Mouse (Mus musculus): Measurements from ENCODE around the gene Ppp4c.

The Ppp4c gene

DNA sequence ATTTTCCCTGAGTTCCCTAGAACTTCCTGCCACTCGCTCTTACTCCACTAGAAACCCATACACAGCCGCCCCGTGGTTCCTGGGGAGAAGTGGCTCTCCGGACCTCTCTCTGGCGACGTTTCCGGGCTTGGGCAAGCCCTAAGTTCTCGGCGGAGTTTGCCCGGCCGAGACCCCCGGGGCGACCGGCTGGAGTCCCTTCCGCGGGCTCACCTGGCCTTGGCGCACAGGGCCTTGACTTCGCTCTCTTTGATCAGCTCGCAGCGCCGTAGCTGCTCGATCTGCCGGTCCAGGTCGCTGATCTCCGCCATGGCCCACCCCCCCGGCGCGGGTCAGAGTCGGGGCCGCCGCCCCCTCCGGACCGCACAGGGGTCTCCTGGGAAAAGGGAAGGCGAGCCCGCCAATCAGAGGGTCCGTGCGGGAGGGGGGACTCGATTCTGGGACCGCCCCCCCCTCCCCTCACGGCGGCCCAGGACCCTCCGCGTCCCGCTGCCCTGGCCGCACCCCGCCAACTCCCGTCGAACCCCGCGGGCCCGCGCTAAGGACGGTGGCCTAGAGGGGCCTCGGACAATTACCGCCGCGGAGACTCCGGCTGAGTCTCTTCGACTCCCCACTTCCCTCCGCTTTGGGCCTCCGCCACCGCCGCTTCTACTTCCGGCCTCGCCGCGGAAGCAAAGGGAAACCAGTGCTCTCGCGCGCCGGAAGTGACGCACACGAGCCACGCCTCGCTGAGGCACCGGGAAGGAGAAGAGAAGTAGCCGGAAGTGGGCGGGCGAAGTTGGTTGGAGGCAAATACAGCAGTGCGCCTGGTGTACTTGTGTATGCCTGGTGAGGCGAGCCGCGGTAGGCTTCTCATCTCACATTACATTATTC is at the start of gene Ppp4c:
Ppp4c (minus strand) TSS at position 646 of the 870 bp plus-strand sequence.
- DNase-seq (ENCODE audit: low spot score in 2 of 2), result peak; percentile 99

DNA sequence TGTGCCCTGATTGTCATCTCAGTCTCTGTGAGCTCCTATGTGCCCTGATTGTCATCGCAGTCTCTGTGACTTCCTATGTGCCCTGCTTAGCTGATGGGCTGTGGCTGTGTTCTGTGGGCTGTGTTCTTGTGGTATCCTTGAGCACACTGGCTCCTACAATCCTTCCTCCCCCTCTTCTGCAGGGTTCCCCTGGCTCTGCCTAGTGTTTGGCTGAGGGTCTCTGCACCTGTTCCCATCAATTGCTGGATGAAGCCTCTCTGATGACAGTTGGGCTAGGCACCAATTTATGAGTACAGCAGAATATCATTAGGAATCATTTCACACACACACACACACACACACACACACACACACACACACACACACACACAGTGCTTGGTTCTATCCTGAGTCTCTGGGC is 41.0 kb upstream of the Ppp4c start:
- no peak for DNase-seq (ENCODE audit: low spot score in 2 of 2)

DNA sequence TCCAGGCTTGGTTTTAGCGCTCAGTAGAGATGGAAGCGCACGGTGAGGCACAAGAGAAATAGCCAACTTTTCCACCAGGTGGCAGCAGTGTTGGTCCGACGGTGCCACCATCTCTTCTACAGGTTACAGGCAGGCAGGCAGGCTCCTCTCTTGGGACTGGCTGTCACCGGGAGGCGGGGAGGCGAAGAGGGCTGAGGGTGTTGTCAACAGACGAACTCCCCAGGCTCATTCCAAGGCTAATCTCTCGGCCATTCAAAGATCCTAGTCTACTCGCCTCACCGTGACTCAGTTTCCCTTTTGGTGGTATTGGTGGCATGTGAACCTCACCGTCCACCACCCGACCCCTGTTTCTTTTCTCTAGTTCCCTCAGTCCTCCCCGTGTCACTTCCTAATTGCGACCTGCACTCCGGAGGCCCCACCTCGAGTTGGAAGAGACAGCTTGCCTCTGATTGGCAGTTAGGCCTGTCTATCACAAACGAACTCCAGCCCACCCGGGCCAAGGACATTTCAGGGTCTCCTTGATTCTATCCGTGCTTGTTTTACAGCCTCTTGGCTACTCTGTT is 39.8 kb upstream of the Ppp4c start:
- DNase-seq (ENCODE audit: low spot score in 2 of 2), result peak; percentile 85 to 86

DNA sequence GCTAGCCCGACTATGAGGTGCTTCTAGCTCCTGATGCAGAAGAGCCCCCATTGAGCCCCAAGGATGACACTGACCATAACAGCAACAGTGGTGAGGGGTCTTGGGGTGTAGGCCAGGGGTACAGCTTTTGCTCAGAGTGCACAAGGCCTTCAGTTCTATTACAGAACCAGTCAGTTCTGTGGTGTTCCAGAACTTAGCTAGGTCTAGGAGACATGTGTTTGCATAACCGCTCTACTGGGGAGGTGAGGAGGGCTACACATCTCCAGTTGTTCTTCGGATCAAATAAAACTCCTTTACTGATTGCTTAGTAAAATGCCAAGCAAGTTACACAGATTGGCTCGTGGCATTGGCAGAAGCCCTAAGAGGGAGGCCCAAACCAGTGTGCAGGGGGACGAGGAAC is 39.2 kb upstream of the Ppp4c start, which contains the start of gene 4930451I11Rik:
4930451I11Rik (minus strand) TSS at position 101 of the 400 bp plus-strand sequence.
- no peak for DNase-seq (ENCODE audit: low spot score in 2 of 2)

DNA sequence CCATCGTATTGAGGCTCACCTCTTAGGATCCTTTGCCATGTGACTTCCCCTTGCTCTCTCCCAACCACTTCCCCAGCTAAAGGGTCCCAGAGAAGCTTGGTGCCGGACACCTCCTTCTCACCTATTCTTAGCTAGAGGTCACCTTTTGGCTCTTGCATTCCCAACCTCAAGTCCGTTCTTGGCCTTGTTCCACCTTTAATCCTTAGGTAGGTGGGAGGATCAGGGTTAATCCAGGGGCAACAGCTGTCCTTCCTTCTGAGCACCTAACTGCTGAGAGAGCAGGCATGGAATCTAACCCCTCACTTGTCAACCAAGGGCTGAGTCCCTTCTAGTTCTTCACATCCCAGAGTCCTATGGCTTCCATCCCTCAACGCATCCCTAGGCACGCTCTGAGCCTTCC is 33.7 kb upstream of the Ppp4c start:
- no peak for DNase-seq (ENCODE audit: low spot score in 2 of 2)

DNA sequence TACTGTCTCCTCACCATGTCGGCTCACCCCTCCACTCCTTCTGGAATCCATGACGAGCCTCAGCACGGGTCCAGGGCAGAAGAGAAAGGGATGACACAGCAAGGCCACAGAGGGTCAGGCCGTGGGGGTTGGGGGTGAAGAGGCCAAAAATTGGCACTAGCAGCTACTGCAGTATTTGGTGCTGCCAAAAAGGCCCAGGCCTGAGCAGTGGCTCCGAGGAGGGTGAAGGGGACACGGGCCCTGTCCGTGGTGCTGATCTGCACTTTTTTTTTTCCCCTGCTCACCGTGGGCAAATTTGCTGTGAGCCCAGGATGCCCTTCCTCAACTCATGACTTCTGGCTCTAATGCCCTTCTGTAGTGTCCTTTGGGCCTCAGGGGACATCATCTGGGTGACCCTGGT is 33.1 kb upstream of the Ppp4c start:
- no peak for DNase-seq (ENCODE audit: low spot score in 2 of 2)

DNA sequence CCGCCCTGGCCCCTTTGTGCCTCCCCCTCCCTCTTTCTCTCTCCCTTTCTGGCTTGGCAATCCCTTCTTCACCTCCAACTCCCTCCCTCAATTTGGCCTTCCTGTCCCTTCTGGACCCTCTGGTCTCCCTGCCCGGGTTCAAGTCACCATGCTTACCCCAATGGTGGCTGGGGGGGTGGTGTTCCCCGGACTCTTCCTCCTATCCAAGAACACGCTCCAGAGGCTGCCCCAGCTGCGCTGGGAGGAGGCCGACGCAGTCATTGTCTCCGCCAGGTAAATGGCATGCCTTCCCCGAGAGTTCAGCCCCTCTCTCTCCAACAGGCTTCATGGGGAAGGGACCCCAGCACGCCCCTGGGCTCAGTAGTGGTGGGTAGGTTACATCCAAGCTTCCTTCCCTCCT is 31.6 kb upstream of the Ppp4c start:
- DNase-seq (ENCODE audit: low spot score in 2 of 2), result no peak

DNA sequence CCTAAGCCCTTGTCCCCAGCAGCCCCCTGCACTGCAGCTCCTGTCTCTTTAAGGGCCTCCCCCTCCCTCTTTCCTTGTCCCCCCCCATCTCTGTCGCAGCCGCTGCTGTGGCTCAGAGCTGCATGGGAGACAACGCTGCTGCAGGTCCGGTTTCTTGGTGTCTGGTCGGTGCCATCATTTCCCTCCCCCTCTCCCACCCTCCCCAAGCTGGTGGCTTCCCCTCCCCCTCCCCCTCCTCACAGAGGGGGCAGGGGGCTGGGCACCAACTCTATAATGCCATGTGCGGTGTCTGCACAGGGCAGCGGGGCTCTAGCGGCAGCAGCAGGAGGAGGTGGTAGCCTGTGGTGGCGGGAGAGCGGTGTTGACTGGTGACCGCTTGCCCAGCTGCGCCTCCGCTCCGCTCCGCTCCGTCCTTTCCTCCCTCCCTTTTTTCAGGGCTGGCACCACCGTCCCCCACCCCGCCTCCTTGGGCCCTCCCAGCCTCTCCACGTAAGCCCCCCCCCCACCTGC is 31.0 kb upstream of the Ppp4c start:
- DNase-seq (ENCODE audit: low spot score in 2 of 2), result peak; percentile 67 to 69

DNA sequence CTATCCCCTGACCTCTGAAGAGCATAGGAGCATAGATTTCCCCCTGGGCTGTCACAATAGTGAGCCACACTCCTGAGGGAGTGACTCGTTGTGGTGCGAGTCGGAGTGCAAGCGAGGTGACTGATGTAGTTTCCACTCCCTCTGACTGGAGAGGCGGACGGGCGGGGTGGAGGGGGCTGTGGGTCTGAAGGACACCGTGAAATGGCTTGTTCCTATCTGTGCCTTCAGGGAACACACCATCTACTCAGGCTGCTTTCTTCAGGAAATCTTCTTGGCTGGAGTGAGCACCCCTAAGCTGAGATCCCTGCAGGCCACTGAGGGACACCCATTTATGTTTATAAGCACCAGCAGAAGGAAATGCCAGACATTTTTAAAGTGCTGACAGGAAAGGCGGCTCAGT is 30.4 kb upstream of the Ppp4c start:
- DNase-seq (ENCODE audit: low spot score in 2 of 2), result peak in 1 of 2 experiments; percentile 43

DNA sequence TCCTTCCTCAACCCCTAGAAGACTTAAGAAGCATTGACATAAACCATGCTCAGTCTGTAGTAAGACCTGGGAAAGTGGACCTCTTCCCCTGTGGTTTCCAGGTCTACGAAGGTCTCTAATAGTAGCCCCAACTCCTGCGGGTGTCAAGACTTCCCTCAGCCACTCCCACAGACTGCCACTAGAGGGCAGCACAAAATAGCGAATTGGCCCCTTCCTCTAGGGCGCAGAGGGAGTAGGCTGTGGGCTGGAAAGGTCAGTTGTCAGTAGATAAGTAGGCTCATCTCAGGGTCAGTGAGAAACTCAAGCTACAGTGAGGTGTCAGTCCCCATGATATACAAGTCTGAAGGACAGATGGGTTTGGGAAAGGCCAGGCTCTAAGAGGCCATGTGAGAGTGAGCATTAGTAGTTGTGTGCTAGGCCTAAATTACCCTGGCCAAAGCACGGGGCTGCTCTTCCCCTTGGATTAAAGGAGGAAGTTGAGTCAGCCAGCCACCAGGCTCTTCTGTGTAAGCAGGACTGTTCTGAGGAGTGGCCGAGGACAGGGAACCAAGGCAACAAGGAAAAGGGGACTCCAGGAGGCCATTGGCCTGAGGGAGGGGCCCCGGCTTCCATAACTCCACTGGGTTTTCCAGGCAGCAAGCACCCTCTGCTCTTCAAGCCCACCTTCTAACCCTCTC is 29.7 kb upstream of the Ppp4c start:
- DNase-seq (ENCODE audit: low spot score in 2 of 2), result peak; percentile 69 to 86

DNA sequence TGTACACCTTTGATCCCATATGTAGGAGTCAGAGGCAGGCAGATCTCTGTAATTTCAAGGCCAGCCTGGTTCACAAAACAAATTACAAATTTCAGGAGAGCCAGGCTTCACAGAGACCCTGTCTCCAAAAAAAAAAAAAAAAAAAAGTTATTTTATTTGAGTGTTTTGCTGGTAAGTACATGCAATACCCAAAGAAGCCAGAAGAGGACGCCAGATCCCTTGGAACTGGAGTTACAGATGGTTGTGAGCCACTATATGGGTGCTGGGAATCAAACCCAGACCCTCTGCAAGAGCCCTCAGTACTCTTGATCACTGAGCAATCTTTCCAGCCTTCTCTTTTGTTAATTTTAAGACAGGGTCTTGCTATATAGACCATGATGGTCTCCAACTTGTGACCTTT is 26.5 kb upstream of the Ppp4c start:
- no peak for DNase-seq (ENCODE audit: low spot score in 2 of 2)

DNA sequence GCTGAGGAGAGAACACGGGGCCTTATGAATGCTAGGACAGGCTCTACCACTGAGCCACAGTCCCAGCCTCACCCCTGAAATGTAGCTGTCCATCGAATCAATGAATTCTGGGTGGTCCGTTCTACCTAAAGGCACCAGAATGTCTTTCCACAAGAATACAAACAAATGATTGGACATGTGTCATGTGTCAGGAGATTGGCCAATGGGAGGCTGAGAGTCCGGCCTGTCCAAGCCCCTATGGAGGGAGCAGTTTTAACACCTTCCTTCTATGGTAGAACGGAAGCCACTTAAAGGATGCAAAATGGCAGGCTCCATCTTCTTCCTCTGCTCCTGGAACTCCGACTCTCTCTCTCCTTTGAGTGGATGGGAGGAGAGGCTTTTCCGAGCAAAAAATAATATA is 25.3 kb upstream of the Ppp4c start:
- no peak for DNase-seq (ENCODE audit: low spot score in 2 of 2)

DNA sequence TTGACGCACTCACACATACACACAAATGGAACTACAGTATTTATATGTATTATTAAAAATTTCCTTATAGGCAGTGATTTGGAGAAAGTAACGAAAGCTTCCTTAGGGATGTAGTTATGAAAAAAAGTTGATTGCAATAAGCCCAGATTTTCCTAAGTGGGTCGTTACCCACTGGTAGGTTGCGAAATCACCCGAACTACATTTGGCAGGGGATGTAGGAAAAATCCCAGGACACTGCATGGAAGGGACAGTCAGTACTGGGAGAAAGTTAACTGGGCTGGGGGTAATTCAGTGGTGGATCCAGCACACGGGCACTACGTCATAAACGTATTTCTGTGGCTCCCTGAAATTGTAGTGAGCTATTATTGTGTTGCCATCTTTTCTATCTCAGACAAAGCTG is 24.2 kb upstream of the Ppp4c start:
- DNase-seq (ENCODE audit: low spot score in 2 of 2), result no peak

DNA sequence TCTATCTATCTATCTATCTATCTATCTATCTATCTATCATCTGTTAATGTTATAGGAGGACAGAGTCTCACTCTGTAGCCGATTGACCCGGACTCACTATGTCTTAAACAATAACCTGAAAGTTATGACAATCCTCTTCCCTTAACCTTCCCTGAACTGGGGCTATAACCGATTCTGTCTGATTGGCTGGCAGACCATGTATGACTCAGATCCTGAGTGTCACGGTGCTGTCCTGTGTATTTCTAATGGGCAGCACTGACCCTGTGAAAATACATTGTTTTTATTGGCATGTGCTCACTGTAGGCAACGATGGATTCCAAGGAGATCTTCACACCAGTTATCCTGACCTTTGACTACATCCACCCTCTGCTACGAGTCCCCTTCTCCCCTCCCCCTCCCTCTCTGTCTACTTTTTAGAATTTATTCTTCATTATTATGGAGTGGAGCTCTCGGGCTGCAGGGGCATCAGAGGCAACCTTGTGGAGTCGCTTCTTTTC is 23.5 kb upstream of the Ppp4c start:
- no peak for DNase-seq (ENCODE audit: low spot score in 2 of 2)

DNA sequence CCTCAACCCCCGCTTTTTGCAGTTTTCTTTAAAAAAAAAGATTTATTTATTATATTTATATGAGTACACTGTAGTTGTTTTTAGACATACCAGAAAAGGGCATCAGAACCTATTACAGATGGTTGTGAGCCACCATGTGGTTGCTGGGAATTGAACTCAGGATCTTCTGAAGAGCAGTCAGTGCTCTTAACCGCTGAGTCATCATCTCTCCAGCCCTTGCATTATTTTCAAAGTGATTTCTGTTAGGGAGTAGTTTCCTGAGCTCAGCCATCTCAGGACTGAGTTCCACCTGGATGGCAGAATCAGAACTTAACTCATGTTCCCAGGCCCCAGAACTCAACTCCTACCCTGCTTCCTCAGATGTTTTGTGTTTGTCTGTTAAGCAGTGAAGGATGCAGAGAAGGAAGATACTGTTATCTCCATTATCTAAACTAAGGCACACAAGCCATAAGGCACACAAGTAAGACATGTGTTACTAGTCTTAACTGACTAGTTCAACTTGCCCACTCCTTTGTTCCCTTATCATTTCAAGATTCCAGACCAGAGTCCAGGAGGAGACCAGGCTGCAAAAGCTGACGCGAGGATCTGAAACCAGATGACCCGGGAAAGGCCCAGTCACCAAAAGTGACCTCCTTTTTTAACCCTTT is 17.6 kb upstream of the Ppp4c start:
- no peak for DNase-seq (ENCODE audit: low spot score in 2 of 2)

DNA sequence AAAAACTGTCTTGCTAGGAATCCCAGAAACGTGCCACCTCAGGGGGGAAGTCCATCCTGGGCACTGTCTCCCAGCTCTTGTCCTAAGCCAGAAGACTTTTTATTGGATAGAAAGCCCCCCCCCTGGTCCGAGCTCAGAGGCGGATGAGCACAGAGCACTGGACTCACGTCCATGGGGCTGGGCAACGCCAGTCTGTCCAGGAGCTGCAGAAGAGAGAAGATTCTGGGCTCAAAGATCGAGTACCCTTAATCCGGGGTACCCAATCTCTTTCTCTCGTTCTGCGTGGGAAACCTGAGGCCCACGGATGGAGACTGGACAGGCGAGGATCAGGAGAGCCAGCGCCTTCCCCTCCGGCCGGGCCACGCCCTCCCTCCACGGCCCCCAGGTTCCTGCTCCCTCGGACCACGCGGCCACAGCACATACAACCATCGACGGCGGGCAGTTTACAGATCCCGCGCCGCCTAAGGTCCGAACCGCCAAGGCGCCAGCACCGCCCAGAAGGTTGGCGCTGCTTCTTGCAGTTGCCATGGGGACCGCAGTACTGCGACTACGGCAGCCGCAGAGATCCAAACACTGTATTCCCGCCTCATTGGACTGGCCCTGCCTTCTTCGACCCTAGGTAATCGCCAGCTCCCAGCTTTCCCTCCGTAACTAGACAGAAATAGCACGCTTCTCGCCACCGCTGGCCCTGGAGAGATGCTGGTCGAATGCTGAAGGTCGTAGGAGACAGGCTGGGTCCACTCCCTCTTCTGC is 16.6 kb upstream of the Ppp4c start:
- DNase-seq (ENCODE audit: low spot score in 2 of 2), result peak; percentile 92 to 94

DNA sequence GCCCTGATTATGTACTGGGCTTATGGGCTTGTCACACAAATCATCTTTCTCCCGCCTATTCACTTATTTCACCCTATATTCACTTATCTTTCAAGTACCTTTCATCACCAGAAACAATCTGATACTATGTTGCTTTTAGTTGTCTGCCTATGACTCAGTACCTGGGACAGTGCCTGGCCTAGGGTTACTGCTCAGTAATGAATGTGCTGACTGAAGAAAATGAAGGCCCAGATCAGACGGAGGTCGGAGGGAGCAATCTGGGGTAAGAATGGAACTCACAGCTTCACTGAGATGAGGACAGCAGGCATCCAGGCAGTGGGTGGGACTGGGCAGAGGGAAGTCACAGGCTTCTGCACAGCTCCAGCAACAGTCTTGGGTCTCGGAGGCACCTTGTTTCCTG is 15.1 kb upstream of the Ppp4c start:
- DNase-seq (ENCODE audit: low spot score in 2 of 2), result no peak

DNA sequence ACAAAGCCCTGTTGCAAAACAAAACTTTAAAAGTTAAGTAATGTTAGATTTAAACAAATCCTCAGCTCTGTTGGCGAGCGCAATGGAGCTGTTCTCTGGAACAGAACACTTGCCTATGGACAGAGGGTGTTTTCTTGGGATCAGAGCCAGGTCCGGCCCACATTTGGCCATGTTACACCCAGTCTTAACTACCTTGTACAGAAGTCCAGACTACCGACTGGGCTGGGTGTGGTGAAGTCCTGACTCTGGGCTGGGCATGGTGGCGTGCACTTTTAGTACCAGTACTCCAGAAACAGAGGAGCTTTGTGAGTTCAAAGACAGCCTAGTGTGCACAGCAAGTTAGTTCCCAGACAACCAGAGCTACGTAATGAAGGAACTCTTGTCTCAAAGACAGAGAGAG is 14.7 kb upstream of the Ppp4c start:
- no peak for DNase-seq (ENCODE audit: low spot score in 2 of 2)

DNA sequence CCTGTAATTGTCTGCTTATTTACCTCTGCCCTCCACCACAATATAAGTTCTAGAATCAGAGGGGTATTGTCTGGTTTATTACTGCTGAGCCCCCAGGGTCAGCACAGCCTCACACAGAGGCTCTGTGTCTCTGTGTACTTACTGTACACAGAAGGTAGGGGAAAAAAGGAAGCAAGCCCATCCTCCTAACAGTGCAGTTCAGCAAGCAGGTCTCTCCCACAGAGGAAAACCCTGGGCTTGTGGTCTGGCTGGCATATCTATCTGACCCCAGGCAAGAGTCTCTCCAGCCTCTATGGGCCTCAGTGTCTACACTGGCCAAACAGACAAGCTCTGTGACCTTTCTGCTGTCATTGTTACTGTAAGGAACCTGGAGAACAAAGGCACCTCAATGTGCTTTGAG is 11.5 kb upstream of the Ppp4c start:
- no peak for DNase-seq (ENCODE audit: low spot score in 2 of 2)

DNA sequence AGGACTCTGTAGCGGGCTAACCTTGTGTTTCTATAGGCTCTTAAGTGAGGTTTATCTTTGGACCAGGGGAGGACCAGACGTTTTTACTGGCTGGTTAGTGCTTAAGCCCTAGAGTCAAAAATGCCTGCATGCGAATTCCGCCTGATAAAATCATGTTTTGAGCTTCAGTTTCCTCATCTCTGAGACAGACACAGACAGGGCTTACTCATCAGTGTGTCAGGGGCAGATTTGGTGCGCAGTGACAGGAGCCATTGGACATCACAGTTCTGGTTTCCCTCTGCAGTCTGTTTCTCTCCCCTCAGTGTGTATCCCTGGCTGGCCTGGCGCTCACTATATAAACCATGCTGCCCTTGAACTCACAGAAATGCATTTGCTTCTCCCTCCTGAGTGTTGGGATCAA is 10.9 kb upstream of the Ppp4c start:
- DNase-seq (ENCODE audit: low spot score in 2 of 2), result no peak
